Mouse (Mus musculus): Measurements from ENCODE around the gene Ppp4c. TPM values are rescaled to one million over a fixed set of nuclear protein-coding genes. Genes with fewer than 3 reads are reported as not detected.

Gene Ppp4c
- polyA plus RNA-seq, 2 experiments, result 238 to 268 TPM

DNA sequence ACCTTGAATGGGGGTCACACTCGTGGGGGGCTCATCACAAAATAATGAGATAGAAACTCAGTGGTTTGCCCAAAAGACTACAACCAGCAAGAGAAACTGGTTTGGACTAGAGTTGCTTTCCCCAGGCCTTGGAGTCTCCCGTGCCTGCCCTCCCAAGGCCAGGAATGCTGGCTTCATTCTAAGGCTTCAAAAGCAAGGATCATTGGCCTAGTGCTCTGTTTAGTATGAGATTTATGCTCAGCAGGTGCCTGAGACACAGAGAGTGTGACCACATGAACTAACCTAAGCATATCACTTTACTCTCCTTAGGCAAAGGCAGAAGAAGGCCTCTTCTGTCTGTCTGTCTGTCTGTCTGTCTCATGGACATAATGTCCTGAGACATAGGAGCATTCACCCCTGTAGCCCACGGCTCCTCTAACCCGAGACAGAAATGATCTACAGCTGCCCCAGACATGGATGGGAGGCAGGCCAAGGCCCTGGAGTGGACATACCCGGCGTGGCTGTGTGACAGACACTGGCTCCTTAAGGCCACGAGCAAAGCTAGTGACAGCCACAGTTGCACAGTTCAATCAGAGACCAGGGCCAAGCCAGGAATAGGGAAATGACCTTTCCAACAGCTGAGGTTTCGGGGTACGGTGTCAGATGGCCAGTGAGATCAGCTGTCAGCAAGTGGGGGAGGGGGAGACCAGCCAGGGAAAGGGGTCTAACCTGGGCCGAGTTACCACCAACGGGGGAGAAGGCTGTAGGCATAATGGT is 10.0 kb upstream of the Ppp4c start:
- no peak for ATAC-seq (ENCODE audit: low FRiP score, low read depth)
- H3K27ac ChIP-seq (replicated peaks; ENCODE audit: low read depth, low read length), result 0 out of 2 replicates have a peak overlapping the region, but pooled peaks have one; percentile 19
- H3K36me3 ChIP-seq (ENCODE audit: control insufficient read depth, insufficient read depth, low read length), result peaks cover 26% of the 10 kb centered on the region

GRCm38 (mm10) chr7:126801057-126801422 is 8.7 kb upstream of the Ppp4c start:
- TF ChIP-seq POLR2A (IDR thresholded peaks at IDR 0.05; ENCODE audit: borderline replicate concordance, extremely low read depth, insufficient read depth, insufficient read length), result no peak
- H3K4me2 ChIP-seq (replicated peaks; ENCODE audit: low read depth, low read length, severe bottlenecking), result no peak overlapping the region
- no peak for DNase-seq (ENCODE audit: low spot score)
- no peaks in the 10 kb centered on the region for H3K27me3 ChIP-seq (ENCODE audit: control insufficient read depth, insufficient read depth, low read length)
- H3K9me3 ChIP-seq (ENCODE audit: control insufficient read depth, low read length), result no peaks in the 10 kb centered on the region
- no peak for ATAC-seq (ENCODE audit: low FRiP score, low read depth)
- no peak overlapping the region; the same call in 1 of the 2 replicates for H3K27ac ChIP-seq (replicated peaks; ENCODE audit: low read depth, low read length)
- 93% methylated on average over 16 of the region's 16 CpGs for WGBS
- H3K9ac ChIP-seq (ENCODE audit: low read depth, low read length, severe bottlenecking), result no peak overlapping the region
- peaks cover 23% of the 10 kb centered on the region for H3K4me1 ChIP-seq (ENCODE audit: control insufficient read depth, insufficient read depth, low read length)
- no peak overlapping the region for H3K4me3 ChIP-seq (replicated peaks; ENCODE audit: low read length)
- peaks cover 39% of the 10 kb centered on the region for H3K36me3 ChIP-seq (ENCODE audit: control insufficient read depth, insufficient read depth, low read length)

More for the DNA sequence above, 10.0 kb upstream of the Ppp4c start:
- H3K9ac ChIP-seq (ENCODE audit: low read depth, low read length, severe bottlenecking), result no peak overlapping the region
- H3K4me1 ChIP-seq (ENCODE audit: control insufficient read depth, insufficient read depth, low read length), result peaks cover 19% of the 10 kb centered on the region
- no peaks in the 10 kb centered on the region for H3K9me3 ChIP-seq (ENCODE audit: control insufficient read depth, low read length)
- no peak for DNase-seq (ENCODE audit: low spot score)
- WGBS, result 79% methylated on average over 11 of the region's 11 CpGs
- no peak overlapping the region for H3K4me2 ChIP-seq (replicated peaks; ENCODE audit: low read depth, low read length, severe bottlenecking)
- TF ChIP-seq POLR2A (IDR thresholded peaks at IDR 0.05; ENCODE audit: borderline replicate concordance, extremely low read depth, insufficient read depth, insufficient read length), result no peak
- no peaks in the 10 kb centered on the region for H3K27me3 ChIP-seq (ENCODE audit: control insufficient read depth, insufficient read depth, low read length)
- H3K4me3 ChIP-seq (replicated peaks; ENCODE audit: low read length), result no peak overlapping the region

- no peak for TF ChIP-seq POLR2A (IDR thresholded peaks at IDR 0.05; ENCODE audit: borderline replicate concordance, extremely low read depth, insufficient read depth, insufficient read length)
- Histone ChIP-seq H3K36me3 (ENCODE audit: control insufficient read depth, insufficient read depth, low read length) (peaks cover 44% of the 10 kb centered on the region), H3K27me3 (ENCODE audit: control insufficient read depth, insufficient read depth, low read length) (no peaks in the 10 kb centered on the region), H3K27ac (replicated peaks; ENCODE audit: low read depth, low read length) (peak overlapping the region; percentile 97), H3K9ac (ENCODE audit: low read depth, low read length, severe bottlenecking) (peak overlapping the region; percentile 67), H3K4me1 (ENCODE audit: control insufficient read depth, insufficient read depth, low read length) (peaks cover 23% of the 10 kb centered on the region), H3K4me2 (replicated peaks; ENCODE audit: low read depth, low read length, severe bottlenecking) (peak overlapping the region; percentile 91), H3K4me3 (replicated peaks; ENCODE audit: low read length) (peak overlapping the region; percentile 90), H3K9me3 (ENCODE audit: control insufficient read depth, low read length) (no peaks in the 10 kb centered on the region)
- 46% methylated on average over 5 of the region's 5 CpGs for WGBS
- DNase-seq (ENCODE audit: low spot score), result no peak
- ATAC-seq (ENCODE audit: low FRiP score, low read depth), result no peak
These were observed 8.2 kb upstream of the Ppp4c start for GRCm38 (mm10) chr7:126800269-126801056.

DNA sequence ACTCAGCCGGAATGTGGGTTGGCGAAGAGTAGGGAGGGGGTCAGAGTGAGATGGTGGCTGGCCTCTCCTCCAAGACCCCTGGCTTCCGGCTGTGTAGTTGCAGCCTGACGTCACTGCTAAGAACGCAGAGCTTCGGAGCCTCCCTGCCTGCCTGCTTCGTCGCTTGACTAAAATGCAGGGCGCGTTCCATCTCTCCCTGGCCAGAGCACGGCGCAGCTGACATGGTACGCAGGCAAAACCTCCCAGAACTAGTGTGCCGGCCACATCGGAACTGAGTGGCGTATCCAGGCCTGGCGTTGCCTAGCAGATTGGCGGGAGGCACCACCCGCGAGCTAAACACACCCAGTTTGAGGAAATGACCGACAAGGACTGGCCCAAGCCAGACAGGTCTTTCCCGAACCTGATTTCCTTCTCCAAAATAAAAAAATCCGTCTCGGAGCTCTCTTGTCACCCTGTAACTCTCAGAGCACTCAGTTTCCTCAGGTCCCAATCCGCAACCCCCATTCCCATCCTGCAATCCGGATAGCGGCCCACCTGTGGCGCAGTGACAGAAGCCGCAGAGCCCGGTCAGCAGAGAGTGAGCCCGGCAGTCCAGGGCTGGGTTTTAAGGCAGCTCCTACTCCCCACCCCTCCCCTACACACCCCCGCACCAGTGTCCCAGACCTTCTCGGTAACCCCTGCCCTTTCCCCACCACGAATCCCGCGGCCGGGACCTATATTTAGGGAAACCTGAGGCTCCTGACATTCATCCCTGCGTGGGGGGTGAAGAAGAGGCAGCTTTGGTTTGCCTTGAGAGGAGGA is 7.4 kb upstream of the Ppp4c start:
- under 1% methylated on average over 34 of the region's 38 CpGs for WGBS
- H3K4me2 ChIP-seq (replicated peaks; ENCODE audit: low read depth, low read length, severe bottlenecking), result peak overlapping the region; percentile 91
- no peak for DNase-seq (ENCODE audit: low spot score)
- peak; percentile 90 for ATAC-seq (ENCODE audit: low FRiP score, low read depth)
- 0 out of 2 replicates have a peak, but pooled peaks have one; percentile 74 for TF ChIP-seq POLR2A (IDR thresholded peaks at IDR 0.05; ENCODE audit: borderline replicate concordance, extremely low read depth, insufficient read depth, insufficient read length)
- H3K4me1 ChIP-seq (ENCODE audit: control insufficient read depth, insufficient read depth, low read length), result peaks cover 23% of the 10 kb centered on the region
- peak overlapping the region; percentile 90 for H3K4me3 ChIP-seq (replicated peaks; ENCODE audit: low read length)
- H3K27ac ChIP-seq (replicated peaks; ENCODE audit: low read depth, low read length), result peak overlapping the region; percentile 97
- H3K36me3 ChIP-seq (ENCODE audit: control insufficient read depth, insufficient read depth, low read length), result peaks cover 52% of the 10 kb centered on the region
- H3K9ac ChIP-seq (ENCODE audit: low read depth, low read length, severe bottlenecking), result peak overlapping the region; percentile 67
- H3K27me3 ChIP-seq (ENCODE audit: control insufficient read depth, insufficient read depth, low read length), result no peaks in the 10 kb centered on the region
- no peaks in the 10 kb centered on the region for H3K9me3 ChIP-seq (ENCODE audit: control insufficient read depth, low read length)

- Histone ChIP-seq H3K36me3 (ENCODE audit: control insufficient read depth, insufficient read depth, low read length) (peaks cover 55% of the 10 kb centered on the region), H3K9ac (ENCODE audit: low read depth, low read length, severe bottlenecking) (peak overlapping the region; percentile 74), H3K4me3 (replicated peaks; ENCODE audit: low read length) (peak overlapping the region; percentile 90), H3K9me3 (ENCODE audit: control insufficient read depth, low read length) (no peaks in the 10 kb centered on the region), H3K27me3 (ENCODE audit: control insufficient read depth, insufficient read depth, low read length) (no peaks in the 10 kb centered on the region), H3K4me2 (replicated peaks; ENCODE audit: low read depth, low read length, severe bottlenecking) (peak overlapping the region; percentile 91), H3K27ac (replicated peaks; ENCODE audit: low read depth, low read length) (peak overlapping the region; percentile 97), H3K4me1 (ENCODE audit: control insufficient read depth, insufficient read depth, low read length) (peaks cover 23% of the 10 kb centered on the region)
- peak; percentile 95; the same call in 1 of the 2 replicates for TF ChIP-seq POLR2A (IDR thresholded peaks at IDR 0.05; ENCODE audit: borderline replicate concordance, extremely low read depth, insufficient read depth, insufficient read length)
- DNase-seq (ENCODE audit: low spot score), result peak; percentile 98
- ATAC-seq (ENCODE audit: low FRiP score, low read depth), result peak; percentile 95
- WGBS, result under 1% methylated on average over 26 of the region's 36 CpGs
These were observed 6.8 kb upstream of the Ppp4c start for GRCm38 (mm10) chr7:126799050-126799467.

Measured in limb, embryonic 14.5 days (tissue).